Mouse (Mus musculus) left cerebral cortex, postnatal 10 days (tissue): ENCODE results near the gene Sobp. TPM values are rescaled to one million over a fixed set of nuclear protein-coding genes. Genes with fewer than 3 reads are reported as not detected.

Experiments used
- DNase-seq, 2 experiments: peaks; one replicate each; pipeline ENCODE4 v3.0.0; 2021 to 2022; ENCODE audit warnings: low spot score in 2 of 2, mixed read lengths in 1 of 2; ENCODE audit errors: extremely low spot score in 1 of 2
- intact Hi-C: fragments of 180-260 bp; cut with DNase I; formaldehyde crosslinking; loops from one replicate; pipeline ENCODE4 v1.15.1; 2025
- total RNA-seq, 2 experiments: library from RNA; stranded (reverse); gene quantifications; 2 replicates each; pipeline ENCODE4 v1.2.3; 2021

Gene Sobp
- total RNA-seq, 2 experiments from 2014 or later = 107 to 112 TPM

DNA sequence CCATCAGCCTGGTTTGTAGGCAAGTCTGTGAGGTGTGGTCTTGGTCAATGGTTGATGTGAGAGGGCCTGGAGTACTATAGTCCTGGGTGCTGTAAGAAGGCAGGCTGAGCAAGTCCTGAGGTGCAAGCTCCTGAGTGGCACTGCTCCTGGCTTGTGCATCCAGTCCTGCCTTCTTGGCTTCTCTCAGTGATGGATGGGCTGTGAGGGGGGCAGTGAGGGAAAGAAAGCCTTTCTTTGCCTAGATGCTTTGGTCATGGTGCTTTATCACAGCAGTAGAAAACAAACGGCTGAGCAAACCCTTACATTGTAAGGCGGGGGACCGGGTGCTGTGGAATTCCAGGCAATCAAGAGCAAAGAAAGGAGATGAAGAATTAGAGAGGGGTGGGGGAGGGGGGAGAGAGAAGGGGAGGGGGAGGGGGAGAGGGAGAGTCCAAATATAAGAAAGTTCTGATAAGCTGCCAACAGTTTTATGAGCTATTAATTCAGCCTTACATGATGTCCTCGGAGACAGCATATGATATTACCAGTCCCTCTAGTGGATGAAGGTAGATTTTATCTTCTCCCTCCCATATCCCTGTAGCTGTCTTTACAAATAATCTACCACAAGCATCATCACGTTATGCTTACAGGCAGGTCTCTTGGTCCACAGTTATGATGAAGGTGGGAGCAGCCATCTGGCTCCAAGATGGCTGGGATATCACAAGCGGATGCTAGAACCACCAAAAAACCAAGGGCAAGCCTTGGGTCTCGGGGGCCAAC is 193.2 kb downstream of the Sobp start:
- no peak for DNase-seq
- intact Hi-C loops = no loop called here

DNA sequence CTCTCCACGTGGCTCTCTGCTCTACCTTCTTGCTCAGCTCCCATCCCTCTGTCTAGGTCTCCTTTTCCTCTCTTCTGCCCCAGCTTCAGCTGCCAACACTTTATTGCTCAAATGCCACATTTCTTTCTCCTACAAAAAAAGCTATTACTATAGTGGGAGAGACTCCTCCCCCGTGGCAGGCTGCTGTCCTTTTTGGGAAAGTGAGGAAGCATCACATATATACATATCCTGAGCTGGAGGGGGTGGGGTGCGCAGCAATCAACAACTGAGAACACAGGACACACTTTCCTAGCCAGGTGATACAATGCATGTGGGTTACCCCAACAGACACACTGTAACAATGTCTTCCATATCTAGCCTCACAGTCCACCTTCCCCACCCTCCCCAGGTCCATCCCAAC is 196.0 kb downstream of the Sobp start:
- DNase-seq = no peak
- intact Hi-C loops = no loop called here

GRCm38 (mm10) chr10:42976577-42976976 is 197.8 kb downstream of the Sobp start:
- no peak for DNase-seq
- intact Hi-C loops = no loop called here

DNA sequence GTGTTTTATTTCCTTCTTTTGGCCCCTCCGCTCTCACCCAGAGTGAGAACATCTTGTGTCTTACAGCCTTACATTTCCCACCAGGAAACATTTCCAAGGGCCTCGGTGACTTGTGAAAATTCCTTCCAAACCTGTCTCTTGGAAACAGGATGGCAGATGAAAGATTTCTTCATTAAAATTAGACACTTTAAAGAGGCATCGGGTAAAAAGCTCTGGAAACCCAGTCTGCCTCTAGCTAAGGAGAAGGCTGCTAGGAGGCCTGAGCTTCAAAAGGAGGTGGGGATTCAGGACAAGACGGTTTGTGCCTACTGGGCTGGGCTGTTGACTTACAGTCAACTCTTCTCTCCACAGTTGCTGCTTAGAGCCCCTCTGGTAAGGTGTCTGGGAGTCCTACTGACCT is 200.8 kb downstream of the Sobp start:
- intact Hi-C loops = no loop called here
- no peak for DNase-seq

DNA sequence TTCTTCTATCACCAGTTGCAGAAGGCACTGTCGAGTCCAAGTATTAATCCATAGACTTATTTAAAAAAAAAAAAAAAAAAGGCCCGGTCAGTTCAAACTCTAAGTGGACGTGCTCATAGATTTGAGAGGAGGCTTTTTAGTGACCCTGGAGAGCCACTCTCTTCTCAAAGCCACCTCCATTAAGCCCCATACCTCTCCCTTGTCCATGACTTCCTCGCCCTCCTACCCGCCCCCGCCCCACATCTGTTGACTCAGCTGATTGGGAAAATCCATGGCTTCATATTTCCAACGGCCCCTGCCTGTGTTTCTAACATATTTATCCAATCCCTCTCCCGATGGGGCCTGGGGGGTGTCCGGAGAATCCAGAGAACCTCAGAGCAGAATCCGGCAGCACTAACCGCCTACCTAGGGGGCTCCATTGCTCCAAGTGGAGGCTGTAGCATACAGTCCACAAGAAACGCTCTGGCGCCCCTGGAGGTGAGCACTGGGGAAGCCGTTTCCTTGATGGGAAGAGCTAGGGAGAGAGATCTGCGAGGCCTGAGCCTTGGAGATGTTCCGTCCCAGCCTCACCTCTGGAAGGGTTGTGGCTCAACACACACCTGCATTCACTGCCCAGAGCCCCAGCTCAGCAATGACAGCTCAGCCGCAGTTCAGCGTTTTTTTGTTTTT is 201.7 kb downstream of the Sobp start:
- intact Hi-C loops = no loop called here
- DNase-seq = peak in 1 of 2 experiments; percentile 88

DNA sequence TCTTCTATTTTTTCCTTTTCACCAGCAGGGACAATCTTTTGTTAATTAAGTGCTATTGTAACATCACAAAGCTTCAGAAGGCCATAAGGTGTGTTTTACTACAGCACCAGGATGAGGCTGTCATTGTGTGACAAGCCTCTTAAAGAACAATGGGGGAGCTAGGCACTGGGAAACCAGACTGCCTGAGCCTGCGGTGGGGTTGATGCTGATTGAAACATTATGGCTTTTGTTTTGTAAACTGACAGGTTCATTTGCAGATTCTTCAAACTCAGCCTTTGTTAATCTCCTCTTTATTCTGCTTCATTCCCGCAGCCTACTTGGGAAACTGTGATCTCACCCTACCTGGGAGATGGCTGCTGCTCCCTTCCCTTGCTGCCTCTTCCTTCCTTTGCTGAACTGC is 206.0 kb downstream of the Sobp start:
- intact Hi-C loops = no loop called here
- no peak for DNase-seq

DNA sequence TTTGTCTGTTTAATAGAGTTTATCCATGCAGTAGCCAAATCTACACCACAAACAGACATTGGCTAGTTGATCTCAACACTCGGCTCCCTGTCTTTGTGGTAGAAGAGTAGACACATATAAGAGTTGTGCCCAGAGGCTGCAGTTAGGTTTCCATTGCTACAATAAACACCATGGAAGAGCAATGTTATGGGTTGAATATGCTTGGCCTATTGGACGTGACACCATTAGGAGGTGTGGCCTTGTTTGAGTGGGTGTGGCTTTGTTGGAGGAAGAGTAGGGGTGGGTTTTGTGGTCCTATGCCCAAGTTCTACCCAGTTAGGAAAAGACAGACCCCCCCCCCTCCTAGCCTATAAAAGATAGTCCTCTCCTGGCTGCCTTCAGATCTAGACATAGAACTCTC is 211.3 kb downstream of the Sobp start:
- intact Hi-C loops = no loop called here
- DNase-seq = no peak

GRCm38 (mm10) chr10:42962655-42963054 is 211.7 kb downstream of the Sobp start:
- intact Hi-C loops = no loop called here
- DNase-seq = no peak

DNA sequence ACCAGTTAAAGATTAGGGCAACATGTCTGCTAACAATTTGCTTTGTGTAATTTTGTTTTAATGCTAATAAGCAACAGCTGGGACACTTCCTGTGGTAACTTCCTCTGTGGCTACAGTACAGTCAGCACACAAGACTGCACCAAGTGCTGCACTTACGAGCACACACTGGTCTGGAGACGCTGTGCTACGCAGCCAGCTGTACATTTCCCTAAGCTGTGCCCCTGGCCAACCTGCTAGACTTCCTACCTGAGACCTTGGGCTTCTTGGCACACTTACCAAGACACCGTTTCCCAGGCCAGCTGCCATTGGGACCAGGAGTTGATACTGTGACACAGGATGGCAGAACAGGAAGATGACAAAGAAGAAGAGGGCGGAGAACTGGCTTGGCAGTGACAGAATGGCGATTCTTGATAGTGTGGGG is 212.1 kb downstream of the Sobp start:
- intact Hi-C loops = no loop called here
- DNase-seq = no peak

DNA sequence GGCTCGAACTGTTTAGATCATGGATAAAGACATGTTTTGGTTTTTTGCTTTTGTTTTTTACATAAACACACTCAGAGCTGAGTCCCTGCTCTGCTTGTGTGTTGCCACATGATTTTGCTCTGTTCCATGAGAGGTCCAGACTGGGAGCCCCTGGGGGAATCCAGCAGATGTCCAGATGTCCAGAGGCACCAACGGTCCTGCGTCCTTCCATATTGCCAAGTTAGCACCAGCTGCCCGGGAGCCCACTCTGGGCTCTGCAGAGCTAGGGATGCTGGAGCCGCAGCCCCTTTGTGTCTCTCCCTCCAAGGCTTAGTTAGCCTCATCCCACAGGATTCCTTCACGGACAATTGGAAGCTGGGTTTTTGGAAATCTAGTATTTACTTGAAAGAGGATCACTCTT is 212.6 kb downstream of the Sobp start:
- intact Hi-C loops = loop anchor here (2.0 kb wide), 1 partner anchor 25 kb away; no protein-coding TSS in a partner anchor
- no peak for DNase-seq

DNA sequence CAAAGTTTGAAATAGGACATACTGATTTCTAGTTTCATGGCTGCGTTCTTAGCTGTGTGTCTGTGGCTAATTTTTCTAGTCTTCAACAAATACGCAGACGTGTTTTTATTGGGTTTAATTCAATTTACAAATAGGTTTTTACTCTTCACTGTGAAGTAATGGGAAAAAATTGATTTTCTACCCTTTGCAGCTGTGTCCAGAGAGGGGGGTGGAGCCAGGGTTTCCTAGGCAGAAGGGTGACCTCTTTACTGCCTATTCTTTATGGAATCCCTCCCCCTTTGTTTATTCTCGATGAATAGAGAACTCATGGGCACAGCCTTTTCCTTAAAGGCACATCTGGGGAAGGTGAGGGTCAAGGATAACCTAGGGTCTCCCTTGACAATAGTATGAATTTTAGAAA is 215.6 kb downstream of the Sobp start:
- DNase-seq = no peak
- intact Hi-C loops = no loop called here

DNA sequence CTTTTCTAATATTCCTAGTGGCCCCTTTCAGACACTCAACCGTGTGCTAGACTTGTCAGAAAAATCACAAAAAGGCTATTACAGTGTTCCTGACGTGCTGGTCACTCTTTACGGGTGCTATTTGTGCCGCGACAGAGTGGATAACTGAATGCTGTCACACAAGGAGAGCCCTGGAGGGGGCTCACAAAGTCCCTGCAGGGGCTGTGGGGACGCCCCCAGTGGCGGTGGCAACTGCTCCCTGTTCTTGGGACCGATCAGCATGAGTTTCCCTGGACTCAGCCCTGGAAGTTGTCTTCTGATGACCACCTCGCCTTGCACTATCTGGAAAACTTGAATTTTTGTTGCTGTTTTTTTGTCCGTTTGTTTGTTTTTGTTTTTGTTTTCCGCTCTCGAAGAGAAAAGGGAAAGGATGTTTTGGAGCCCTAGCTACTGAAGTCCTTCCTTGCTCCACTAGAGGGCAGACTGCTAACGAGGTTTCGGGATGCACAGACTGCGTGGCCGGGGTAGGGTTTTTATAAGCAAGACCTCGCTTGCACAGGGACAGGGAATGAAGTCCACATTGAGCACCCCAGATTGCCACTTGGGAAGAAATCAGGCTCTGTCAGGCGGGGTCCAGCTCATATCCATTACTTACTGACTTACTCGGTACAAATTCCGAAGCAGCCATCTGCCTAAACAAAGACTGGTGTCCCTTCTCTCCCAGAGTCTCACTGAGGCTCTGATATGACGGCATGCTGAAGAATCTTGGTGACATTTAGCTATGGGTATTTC is 216.3 kb downstream of the Sobp start:
- intact Hi-C loops = no loop called here
- DNase-seq = peak; percentile 71 to 74

- DNase-seq = no peak
- intact Hi-C loops = no loop called here
These were observed 219.1 kb downstream of the Sobp start for GRCm38 (mm10) chr10:42955205-42955604.

GRCm38 (mm10) chr10:42953601-42954000 is 220.7 kb downstream of the Sobp start:
- no peak for DNase-seq
- intact Hi-C loops = no loop called here

Other genes with a start within 250 kb of the Sobp start
- 1 to 10 TPM; 1.2 to 1.7 TPM for gene 9030612E09Rik, start 174 bp upstream of the Sobp start, total RNA-seq
- gene Pdss2, start 47.0 kb upstream of the Sobp start, total RNA-seq = 10 to 100 TPM; 20.2 to 20.4 TPM